Mouse (Mus musculus): ENCODE results near the gene Robo3.

DNA sequence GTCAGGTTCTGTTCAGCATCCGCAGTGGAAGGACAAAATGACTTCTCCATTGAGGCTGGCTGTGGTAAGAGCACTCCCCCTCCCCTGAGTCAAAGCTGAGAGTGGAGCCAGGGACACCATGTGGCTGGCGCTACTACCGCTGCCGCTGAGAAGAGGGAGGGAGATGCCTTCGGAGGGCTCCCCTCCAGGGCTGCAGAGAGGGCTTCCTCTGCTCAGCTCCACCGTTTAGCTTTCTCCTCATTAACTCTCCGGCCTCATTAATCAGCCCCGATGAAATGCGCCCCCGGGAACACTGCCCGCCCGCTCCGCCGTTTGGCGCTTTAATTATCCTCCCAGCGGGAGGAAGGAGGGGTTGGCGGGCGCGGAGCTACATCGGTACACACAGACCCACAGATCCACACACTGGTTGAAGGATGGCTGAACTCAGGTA, 23.4 kb upstream of the Robo3 start:
- no peak for TF ChIP-seq CTCF (IDR thresholded peaks at IDR 0.05; ENCODE audit: extremely low read depth, insufficient read depth, low read length)
- no peak for TF ChIP-seq POLR2A (IDR thresholded peaks at IDR 0.05; ENCODE audit: extremely low read depth, insufficient read depth, low read length)

Measured in cortical plate, adult 2 months (tissue).